Mouse (Mus musculus): ENCODE data around the gene Nmral1.

Gene Nmral1

GRCm38 (mm10) chr16:4661605-4662004, 57.6 kb downstream of the Nmral1 start:
- H3K4me3 ChIP-seq (replicated peaks; ENCODE audit: low read length), result no peak overlapping the region
- peaks cover 49% of the 10 kb centered on the region for H3K4me1 ChIP-seq (replicated peaks; ENCODE audit: low read depth, low read length)
- H3K9me3 ChIP-seq (ENCODE audit: low read length), result no peaks in the 10 kb centered on the region
- TF ChIP-seq CTCF (conservative IDR thresholded peaks at IDR 0.05; ENCODE audit: low read length), result no peak
- no peak for TF ChIP-seq NANOG (IDR thresholded peaks at IDR 0.05; ENCODE audit: borderline replicate concordance, low read length)
- TF ChIP-seq POU5F1 (IDR thresholded peaks at IDR 0.05; ENCODE audit: borderline replicate concordance, low read length), result no peak
- no peaks in the 10 kb centered on the region for H3K27me3 ChIP-seq (ENCODE audit: insufficient read depth, low read length)
- peaks cover 47% of the 10 kb centered on the region for H3K36me3 ChIP-seq (ENCODE audit: insufficient read depth, low read length)
